Mouse (Mus musculus) myocyte (in vitro differentiated cells): ENCODE data around the gene Kif11. TPM values are rescaled to one million over a fixed set of nuclear protein-coding genes. Genes with fewer than 3 reads are reported as not detected.
A peak's percentile ranks its signal among the peaks of the same experiment; 100 is the strongest.

Experiments used
- H3K27me3 ChIP-seq: one replicate; pipeline ENCODE4 v1.6.1; 2011; ENCODE audit not compliant: control insufficient read depth, insufficient read depth, insufficient read length
- H3K36me3 ChIP-seq: one replicate; pipeline ENCODE4 v1.6.1; 2011; ENCODE audit not compliant: control insufficient read depth, insufficient read depth
- H3K4me2 ChIP-seq: one replicate; pipeline ENCODE4 v1.6.1; 2011; ENCODE audit warnings: low read depth, control low read depth
- H3K4me3 ChIP-seq: one replicate; pipeline ENCODE4 v1.5.1; 2011; ENCODE audit warnings: mild to moderate bottlenecking, control low read depth, moderate library complexity
- H3K79me2 ChIP-seq: one replicate; pipeline ENCODE4 v1.6.1; 2011; ENCODE audit not compliant: control insufficient read depth, insufficient read depth
- H3ac ChIP-seq: one replicate; pipeline ENCODE4 v1.6.1; 2011; ENCODE audit not compliant: control insufficient read depth, insufficient read length
- CEBPB ChIP-seq: IDR thresholded peaks from 2 replicates; pipeline ENCODE4 v1.6.1; 2011; ENCODE audit warnings: mild to moderate bottlenecking, moderate library complexity; ENCODE audit not compliant: poor library complexity, insufficient read depth, severe bottlenecking
- E2F4 ChIP-seq: IDR thresholded peaks from one replicate; pipeline ENCODE4 v1.6.1; 2011; ENCODE audit warnings: mild to moderate bottlenecking, control low read depth, moderate library complexity; ENCODE audit not compliant: insufficient read depth
- MAX ChIP-seq: IDR thresholded peaks from one replicate; pipeline ENCODE4 v1.6.1; 2011; ENCODE audit warnings: low read depth, mild to moderate bottlenecking, control low read depth
- MYOD1 ChIP-seq, 3 experiments: IDR thresholded peaks; one replicate each; pipeline ENCODE4 v1.6.1; 2011; ENCODE audit warnings: control low read depth in 2 of 3, low read depth in 2 of 3, mild to moderate bottlenecking in 2 of 3, moderate library complexity in 1 of 3; ENCODE audit not compliant: insufficient read length in 2 of 3, control insufficient read depth in 1 of 3
- MYOG ChIP-seq, 3 experiments: IDR thresholded peaks; one replicate each; pipeline ENCODE4 v1.6.1; 2011; ENCODE audit warnings: control low read depth in 2 of 3, low read depth in 2 of 3, mild to moderate bottlenecking in 2 of 3; ENCODE audit not compliant: insufficient read length in 2 of 3, control insufficient read depth in 1 of 3, insufficient read depth in 1 of 3
- POLR2A ChIP-seq: IDR thresholded peaks from one replicate; pipeline ENCODE4 v1.6.1; 2011; ENCODE audit warnings: low read depth, mild to moderate bottlenecking, control low read depth, moderate library complexity; ENCODE audit not compliant: insufficient read length
- POLR2AphosphoS2 ChIP-seq: IDR thresholded peaks from one replicate; pipeline ENCODE4 v1.6.1; 2011; ENCODE audit warnings: low read depth, control low read depth; ENCODE audit not compliant: insufficient read length
- REST ChIP-seq: IDR thresholded peaks from one replicate; pipeline ENCODE4 v1.6.1; 2011; ENCODE audit warnings: mild to moderate bottlenecking, control low read depth, moderate library complexity; ENCODE audit not compliant: insufficient read depth, insufficient read length
- SRF ChIP-seq: IDR thresholded peaks from one replicate; pipeline ENCODE4 v1.6.1; 2011; ENCODE audit warnings: low read depth; ENCODE audit not compliant: control insufficient read depth, insufficient read length
- TCF12 ChIP-seq: IDR thresholded peaks from one replicate; pipeline ENCODE4 v1.6.1; 2011; ENCODE audit warnings: mild to moderate bottlenecking, control low read depth; ENCODE audit not compliant: poor library complexity, insufficient read depth, severe bottlenecking
- TCF3 ChIP-seq: IDR thresholded peaks from one replicate; pipeline ENCODE4 v1.6.1; 2011; ENCODE audit warnings: low read depth, control low read depth; ENCODE audit not compliant: insufficient read length
- USF1 ChIP-seq: IDR thresholded peaks from one replicate; pipeline ENCODE4 v1.6.1; 2011; ENCODE audit warnings: low read depth, mild to moderate bottlenecking, control low read depth, moderate library complexity
- polyA plus RNA-seq: library from polyadenylated mRNA; unstranded; fragments of >200 nt; fragmentation: generic; extraction: Trizol; gene quantifications from one replicate; pipeline ENCODE4 v1.2.1, GENCODE M21; 2012; ENCODE audit warnings: missing spikeins

The Kif11 gene
- polyA plus RNA-seq, 1 experiment: 4.1 TPM

DNA sequence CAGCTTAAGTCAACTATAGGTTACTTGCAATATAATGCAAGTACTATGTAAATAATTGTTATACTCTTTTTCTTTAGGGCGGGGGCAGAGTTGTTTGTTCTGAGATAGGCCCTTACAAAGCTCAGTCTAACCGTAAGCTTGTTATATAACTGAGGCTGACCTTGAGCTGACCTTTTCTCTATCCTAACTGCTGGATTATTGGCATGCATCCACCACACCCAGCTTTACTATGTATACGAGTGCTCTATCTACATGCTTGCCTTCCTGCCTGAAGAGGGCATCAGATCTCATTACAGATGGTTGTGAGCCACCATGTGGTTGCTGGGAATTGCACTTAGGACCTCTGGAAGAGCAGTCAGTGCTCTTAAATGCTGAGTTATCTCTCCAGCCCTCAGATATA, 9.9 kb downstream of the Kif11 start:
- Histone ChIP-seq H3K27me3 (no peaks in the 10 kb centered on the region), H3ac (no peak overlapping the region), H3K4me2 (no peak overlapping the region), H3K36me3 (peaks cover 20% of the 10 kb centered on the region), H3K79me2 (peaks cover 51% of the 10 kb centered on the region), H3K4me3 (no peak overlapping the region)
- TF ChIP-seq MYOG (IDR thresholded peaks at IDR 0.05; ENCODE audit: control insufficient read depth in 1 of 3, insufficient read depth in 1 of 3, insufficient read length in 2 of 3, low read depth in 2 of 3) (no peak), E2F4 (no peak), POLR2AphosphoS2 (no peak), CEBPB (no peak), SRF (no peak), TCF12 (no peak), TCF3 (no peak)

DNA sequence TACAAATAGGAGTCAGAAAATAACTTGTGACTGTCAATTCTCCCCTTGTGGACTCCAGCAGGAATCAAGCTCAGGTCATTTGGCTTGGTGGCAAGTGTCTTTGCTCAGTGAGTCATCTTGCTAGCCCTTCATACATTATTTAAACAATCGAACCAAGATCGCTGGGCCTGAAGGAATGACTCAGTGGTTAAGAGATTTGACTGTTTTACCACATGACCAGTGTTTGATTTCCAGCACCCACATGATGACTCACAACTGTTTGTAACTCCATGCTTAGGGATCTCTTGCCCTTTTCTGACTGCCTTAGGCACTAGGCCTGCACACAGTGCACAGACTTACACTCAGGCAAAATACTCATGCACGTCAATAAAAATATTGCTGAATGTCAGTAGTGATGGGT, 15.7 kb downstream of the Kif11 start:
- peaks cover 29% of the 10 kb centered on the region for H3K36me3 ChIP-seq
- H3K27me3 ChIP-seq: no peaks in the 10 kb centered on the region
- H3ac ChIP-seq: no peak overlapping the region

DNA sequence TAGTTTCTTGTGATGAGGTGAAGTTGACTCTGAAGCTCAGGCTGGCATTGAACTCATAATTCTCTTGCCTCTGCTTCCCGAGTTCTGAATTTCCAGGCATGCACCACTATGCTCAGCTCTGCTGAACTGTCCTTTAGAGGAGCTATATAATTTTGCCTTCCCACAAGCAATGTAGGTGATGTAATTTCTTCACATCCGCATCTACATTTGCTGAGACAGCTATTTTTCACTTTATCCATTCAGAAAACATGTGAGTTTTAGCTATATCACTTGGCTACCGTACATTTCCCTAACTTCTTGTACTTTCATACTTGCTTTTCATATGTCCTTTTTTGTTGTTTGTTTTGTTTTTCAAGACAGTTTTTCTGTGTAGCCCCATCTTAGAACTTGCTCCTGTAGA, 20.1 kb downstream of the Kif11 start:
- Histone ChIP-seq H3K79me2 (peaks cover 13% of the 10 kb centered on the region), H3K4me2 (no peak overlapping the region), H3ac (no peak overlapping the region), H3K36me3 (peaks cover 22% of the 10 kb centered on the region), H3K4me3 (no peak overlapping the region), H3K27me3 (no peaks in the 10 kb centered on the region)
- no peak for TF ChIP-seq POLR2A
- TF ChIP-seq MAX: no peak
- TF ChIP-seq USF1: no peak
- TF ChIP-seq SRF: no peak
- no peak for TF ChIP-seq MYOG (IDR thresholded peaks at IDR 0.05; ENCODE audit: control insufficient read depth in 1 of 3, insufficient read depth in 1 of 3, insufficient read length in 2 of 3, low read depth in 2 of 3)
- TF ChIP-seq CEBPB: no peak
- TF ChIP-seq E2F4: no peak
- no peak for TF ChIP-seq REST
- TF ChIP-seq TCF3: no peak
- no peak for TF ChIP-seq TCF12
- no peak for TF ChIP-seq POLR2AphosphoS2
- no peak for TF ChIP-seq MYOD1 (IDR thresholded peaks at IDR 0.05; ENCODE audit: control insufficient read depth in 1 of 3, insufficient read length in 2 of 3, low read depth in 2 of 3)

More for the DNA sequence above, 15.7 kb downstream of the Kif11 start:
- TF ChIP-seq MYOG (IDR thresholded peaks at IDR 0.05; ENCODE audit: control insufficient read depth in 1 of 3, insufficient read depth in 1 of 3, insufficient read length in 2 of 3, low read depth in 2 of 3): no peak
- no peak for TF ChIP-seq TCF3
- TF ChIP-seq USF1: peak; percentile 15
- H3K4me2 ChIP-seq: no peak overlapping the region
- no peak overlapping the region for H3K4me3 ChIP-seq
- peaks cover 13% of the 10 kb centered on the region for H3K79me2 ChIP-seq

DNA sequence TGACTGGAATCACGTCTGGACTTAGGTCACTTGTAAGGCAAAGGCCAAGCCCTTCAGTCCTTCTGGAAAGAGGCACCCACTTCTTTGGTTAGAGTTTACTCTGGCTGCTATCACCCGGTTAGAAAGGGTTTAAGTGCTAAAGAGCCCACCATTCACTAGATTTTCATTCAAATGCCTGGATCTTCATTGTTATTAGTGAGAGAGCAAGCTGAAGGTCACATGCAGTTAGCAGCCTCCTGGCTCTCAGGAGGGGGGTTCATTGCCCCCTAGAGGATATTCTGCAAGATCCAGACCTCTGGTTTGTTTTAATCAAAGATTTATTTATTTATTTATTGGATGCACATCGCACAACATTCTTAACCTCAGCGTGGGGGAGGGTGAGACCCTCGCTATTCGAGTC, 24.7 kb downstream of the Kif11 start:
- Histone ChIP-seq H3K4me3 (no peak overlapping the region), H3K27me3 (no peaks in the 10 kb centered on the region), H3K79me2 (peaks cover 7% of the 10 kb centered on the region), H3K4me2 (no peak overlapping the region), H3ac (no peak overlapping the region), H3K36me3 (peaks cover 33% of the 10 kb centered on the region)
- TF ChIP-seq CEBPB (no peak), SRF (no peak), MYOG (IDR thresholded peaks at IDR 0.05; ENCODE audit: control insufficient read depth in 1 of 3, insufficient read depth in 1 of 3, insufficient read length in 2 of 3, low read depth in 2 of 3) (no peak), MAX (no peak)

DNA sequence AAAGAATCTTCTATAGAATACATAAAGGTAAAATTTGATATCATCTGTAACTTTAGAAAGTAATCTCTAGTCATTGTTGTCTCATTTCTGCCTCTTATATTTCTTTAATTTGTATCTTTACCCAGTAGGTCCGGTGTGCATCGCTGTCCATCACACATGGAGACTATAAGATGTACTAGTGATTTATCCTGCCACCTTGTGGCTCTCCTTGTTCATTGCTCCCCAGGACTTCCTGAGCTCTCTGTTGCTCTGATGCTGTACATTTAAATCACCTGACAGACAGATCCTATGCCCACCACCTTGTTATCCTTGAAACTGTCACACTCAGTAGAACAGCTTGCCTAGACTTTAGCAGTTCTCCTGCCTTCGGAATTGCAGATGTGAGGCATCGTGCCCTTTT, 42.1 kb downstream of the Kif11 start:
- H3K36me3 ChIP-seq: peaks cover 34% of the 10 kb centered on the region
- H3K4me3 ChIP-seq: no peak overlapping the region
- H3ac ChIP-seq: no peak overlapping the region
- H3K27me3 ChIP-seq: no peaks in the 10 kb centered on the region
- no peaks in the 10 kb centered on the region for H3K79me2 ChIP-seq
- H3K4me2 ChIP-seq: no peak overlapping the region
- TF ChIP-seq CEBPB (no peak), SRF (no peak), MAX (no peak), MYOD1 (IDR thresholded peaks at IDR 0.05; ENCODE audit: control insufficient read depth in 1 of 3, insufficient read length in 2 of 3, low read depth in 2 of 3) (no peak), POLR2A (no peak), E2F4 (no peak), TCF12 (no peak), TCF3 (no peak), MYOG (IDR thresholded peaks at IDR 0.05; ENCODE audit: control insufficient read depth in 1 of 3, insufficient read depth in 1 of 3, insufficient read length in 2 of 3, low read depth in 2 of 3) (no peak), USF1 (no peak), REST (no peak), POLR2AphosphoS2 (no peak)
